Mouse (Mus musculus): ENCODE measurements around the gene Sel1l3.

GRCm38 (mm10) chr5:53210481-53210880 is 3.2 kb downstream of the Sel1l3 start:
- TF ChIP-seq CTCF (conservative IDR thresholded peaks at IDR 0.05; ENCODE audit: insufficient read depth, insufficient read length, low read depth, low read length) (no peak), POLR2A (IDR thresholded peaks at IDR 0.05; ENCODE audit: low read depth, low read length) (no peak)

All from kidney, adult 2 months (tissue).